Mouse (Mus musculus): ENCODE measurements around the gene Cand2. TPM values are rescaled to one million over a fixed set of nuclear protein-coding genes. Genes with fewer than 3 reads are reported as not detected.

Cand2 gene
- polyA plus RNA-seq, 1 experiment from 2014 or later, result 36.9 TPM

DNA sequence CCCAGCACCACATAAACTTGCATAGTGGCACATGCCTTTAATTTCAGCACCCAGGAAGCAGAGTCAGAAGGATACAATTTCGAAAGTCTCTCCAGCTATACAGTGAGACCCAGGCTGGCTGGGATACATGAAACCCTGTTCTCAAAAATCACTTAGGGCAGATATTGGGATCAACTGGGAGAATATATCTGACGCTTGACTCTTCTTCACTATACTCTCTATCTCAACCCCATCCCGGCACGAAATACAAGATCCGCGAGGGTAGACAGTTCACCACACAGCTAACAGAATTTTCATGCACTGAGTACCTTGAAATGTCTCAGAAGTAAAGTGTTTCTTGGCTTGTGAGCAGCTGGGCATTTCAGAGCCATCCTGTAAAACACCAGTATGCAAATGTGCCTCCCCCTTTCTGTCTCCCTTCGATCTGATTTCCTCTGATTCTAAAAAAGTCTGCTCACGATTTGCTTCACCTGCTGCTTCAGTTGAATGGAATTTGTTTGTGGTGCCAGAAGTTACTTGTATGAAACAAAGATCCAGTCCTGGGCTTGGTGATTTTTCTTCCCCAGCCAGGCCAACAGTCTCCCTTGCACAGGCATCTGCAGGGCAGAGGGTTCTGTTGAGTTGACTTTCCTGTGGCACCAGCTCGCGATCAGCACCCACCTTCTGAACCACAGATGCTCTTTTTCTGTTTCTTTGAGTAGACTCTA lies 74.4 kb downstream of the Cand2 start:
- H3K27me3 ChIP-seq (replicated peaks; ENCODE audit: control insufficient read depth, insufficient read depth, low read length), result no peaks in the 10 kb centered on the region
- H3K27ac ChIP-seq (replicated peaks; ENCODE audit: low read depth, low read length), result no peak overlapping the region
- H3K4me2 ChIP-seq (ENCODE audit: low read depth, low read length), result no peak overlapping the region
- H3K9me3 ChIP-seq (ENCODE audit: control insufficient read depth, low read length), result no peaks in the 10 kb centered on the region
- DNase-seq (ENCODE audit: low spot score) (no peak), ATAC-seq (ENCODE audit: low read depth) (no peak)
- 85% methylated on average over 10 of the region's 10 CpGs for WGBS
- H3K4me1 ChIP-seq (ENCODE audit: control insufficient read depth, insufficient read depth, low read length), result peaks cover 9% of the 10 kb centered on the region
- no peak overlapping the region for H3K4me3 ChIP-seq (ENCODE audit: low read depth, low read length)
- 0 out of 2 replicates have a peak overlapping the region, but pooled peaks have one; percentile 10 for H3K9ac ChIP-seq (ENCODE audit: low read depth, low read length)
- peaks cover 34% of the 10 kb centered on the region for H3K36me3 ChIP-seq (ENCODE audit: control insufficient read depth, insufficient read depth, low read length)

DNA sequence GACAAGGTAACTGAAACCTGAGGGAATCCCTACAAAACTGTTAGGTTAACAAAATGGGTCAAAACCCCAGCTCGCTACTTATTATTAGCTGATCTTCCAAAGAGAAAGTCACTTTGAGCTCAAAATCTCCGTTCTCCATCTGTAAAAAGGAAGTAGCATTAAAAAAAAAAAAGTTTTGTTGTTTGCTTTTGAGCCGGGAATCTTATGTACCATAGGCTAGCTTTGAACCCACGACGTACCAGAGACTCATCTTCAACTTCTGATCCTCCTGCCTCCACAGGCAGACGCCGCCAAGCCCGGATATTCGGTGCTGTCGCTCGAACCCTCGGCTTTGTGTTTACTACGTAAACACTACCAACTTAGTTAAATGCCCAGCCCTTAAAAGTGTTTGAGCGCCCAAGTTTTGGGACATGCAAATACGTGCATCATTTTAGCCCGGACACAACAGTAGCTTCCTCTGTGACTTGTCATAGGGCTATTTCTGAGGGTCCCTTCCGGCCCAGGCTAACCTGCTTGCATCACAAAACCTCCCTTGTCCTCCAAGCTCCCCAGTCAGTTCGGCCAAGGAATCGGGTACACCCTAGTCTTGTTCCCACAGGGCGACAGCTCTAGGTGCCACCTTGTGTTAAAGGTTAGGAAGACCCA lies 78.2 kb downstream of the Cand2 start:
- peak overlapping the region; percentile 73 for H3K9ac ChIP-seq (ENCODE audit: low read depth, low read length)
- H3K9me3 ChIP-seq (ENCODE audit: control insufficient read depth, low read length), result no peaks in the 10 kb centered on the region
- peaks cover 15% of the 10 kb centered on the region for H3K36me3 ChIP-seq (ENCODE audit: control insufficient read depth, insufficient read depth, low read length)
- H3K27me3 ChIP-seq (replicated peaks; ENCODE audit: control insufficient read depth, insufficient read depth, low read length), result no peaks in the 10 kb centered on the region
- H3K4me3 ChIP-seq (ENCODE audit: low read depth, low read length), result peak overlapping the region; percentile 63
- H3K27ac ChIP-seq (replicated peaks; ENCODE audit: low read depth, low read length), result peak overlapping the region; percentile 85
- H3K4me2 ChIP-seq (ENCODE audit: low read depth, low read length), result peak overlapping the region; percentile 76
- no peak for ATAC-seq (ENCODE audit: low read depth)
- DNase-seq (ENCODE audit: low spot score), result no peak
- 5% methylated on average over 20 of the region's 20 CpGs for WGBS
- H3K4me1 ChIP-seq (ENCODE audit: control insufficient read depth, insufficient read depth, low read length), result peaks cover 14% of the 10 kb centered on the region

DNA sequence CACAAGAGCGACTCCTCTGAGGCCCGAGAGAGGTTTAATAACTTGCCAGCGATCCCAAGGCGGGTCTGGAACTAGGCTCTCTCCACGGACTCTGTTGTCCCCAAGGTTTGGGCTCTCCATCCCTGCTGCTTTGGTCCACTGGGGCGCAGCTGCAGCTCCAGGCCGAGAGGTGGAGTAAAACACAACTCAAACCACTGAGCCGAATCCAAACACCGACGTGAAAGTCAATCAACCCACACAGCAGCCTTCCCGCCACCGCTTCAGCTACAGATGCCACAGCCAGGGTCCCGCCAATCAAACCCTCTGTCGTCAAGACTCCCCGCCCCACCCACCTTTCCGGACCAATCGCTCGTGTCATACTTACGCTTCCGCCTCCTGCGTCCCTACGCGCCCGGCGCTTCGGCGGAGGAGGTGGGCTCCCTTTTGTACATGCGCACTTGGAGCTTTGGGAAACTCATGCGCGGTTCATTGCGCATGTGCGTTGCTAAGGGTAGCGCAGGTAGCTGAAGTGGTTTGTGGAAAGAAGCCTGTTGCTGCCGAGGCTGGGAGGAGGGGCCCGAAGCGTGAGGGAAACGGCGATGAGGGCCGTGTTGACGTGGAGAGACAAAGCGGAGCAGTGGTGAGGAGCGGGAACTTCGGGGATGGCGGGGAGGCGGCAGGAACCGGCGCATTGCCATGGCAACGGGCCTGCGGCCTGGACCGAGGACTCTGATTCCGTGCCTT lies 78.9 kb downstream of the Cand2 start, which contains the start of the genes Mbd4 and Ift122:
Gene Mbd4 (minus strand): TSS at position 281 of the 723 bp plus-strand sequence.
Gene Ift122 (plus strand): TSS at position 380 of the 723 bp plus-strand sequence.
- Histone ChIP-seq H3K9me3 (ENCODE audit: control insufficient read depth, low read length) (no peaks in the 10 kb centered on the region), H3K4me1 (ENCODE audit: control insufficient read depth, insufficient read depth, low read length) (peaks cover 14% of the 10 kb centered on the region), H3K4me3 (ENCODE audit: low read depth, low read length) (peak within 1 kb of the TSS; percentile 63), H3K9ac (ENCODE audit: low read depth, low read length) (peak within 1 kb of the TSS; percentile 73), H3K27me3 (replicated peaks; ENCODE audit: control insufficient read depth, insufficient read depth, low read length) (no peaks in the 10 kb centered on the region), H3K36me3 (ENCODE audit: control insufficient read depth, insufficient read depth, low read length) (peaks cover 14% of the 10 kb centered on the region), H3K27ac (replicated peaks; ENCODE audit: low read depth, low read length) (peak within 1 kb of the TSS; percentile 85), H3K4me2 (ENCODE audit: low read depth, low read length) (peak within 1 kb of the TSS; percentile 76)
- WGBS, result under 1% methylated on average over 46 of the region's 51 CpGs
- ATAC-seq (ENCODE audit: low read depth), result peak; percentile 98
- DNase-seq (ENCODE audit: low spot score), result peak; percentile 100

DNA sequence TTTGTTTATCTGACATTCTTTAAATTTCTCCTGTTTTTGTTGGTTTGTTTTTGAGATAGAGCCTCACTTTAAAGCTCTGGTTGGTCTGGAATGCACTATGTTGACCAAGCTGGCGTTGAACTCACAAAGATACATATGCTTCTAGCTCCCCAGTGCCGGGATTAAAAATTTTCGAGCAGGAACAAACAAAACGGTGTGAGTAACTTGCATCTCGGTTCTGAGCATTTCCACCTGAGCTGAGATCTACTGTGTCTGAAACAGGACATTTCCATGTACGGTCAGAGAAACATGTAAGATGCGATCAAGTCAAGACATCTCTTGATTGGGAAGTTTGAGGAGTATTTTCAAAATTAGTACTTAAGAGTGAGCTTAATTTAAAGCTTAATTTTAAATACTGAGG lies 79.6 kb downstream of the Cand2 start:
- Histone ChIP-seq H3K9me3 (ENCODE audit: control insufficient read depth, low read length) (no peaks in the 10 kb centered on the region), H3K27me3 (replicated peaks; ENCODE audit: control insufficient read depth, insufficient read depth, low read length) (no peaks in the 10 kb centered on the region), H3K4me2 (ENCODE audit: low read depth, low read length) (peak overlapping the region; percentile 62), H3K36me3 (ENCODE audit: control insufficient read depth, insufficient read depth, low read length) (peaks cover 7% of the 10 kb centered on the region; the same call in 1 of the 2 replicates), H3K9ac (ENCODE audit: low read depth, low read length) (peak overlapping the region; percentile 66), H3K4me1 (ENCODE audit: control insufficient read depth, insufficient read depth, low read length) (peaks cover 14% of the 10 kb centered on the region), H3K27ac (replicated peaks; ENCODE audit: low read depth, low read length) (peak overlapping the region; percentile 85), H3K4me3 (ENCODE audit: low read depth, low read length) (peak overlapping the region; percentile 63)
- no peak for DNase-seq (ENCODE audit: low spot score)
- ATAC-seq (ENCODE audit: low read depth), result no peak
- 40% methylated on average over 7 of the region's 7 CpGs for WGBS

DNA sequence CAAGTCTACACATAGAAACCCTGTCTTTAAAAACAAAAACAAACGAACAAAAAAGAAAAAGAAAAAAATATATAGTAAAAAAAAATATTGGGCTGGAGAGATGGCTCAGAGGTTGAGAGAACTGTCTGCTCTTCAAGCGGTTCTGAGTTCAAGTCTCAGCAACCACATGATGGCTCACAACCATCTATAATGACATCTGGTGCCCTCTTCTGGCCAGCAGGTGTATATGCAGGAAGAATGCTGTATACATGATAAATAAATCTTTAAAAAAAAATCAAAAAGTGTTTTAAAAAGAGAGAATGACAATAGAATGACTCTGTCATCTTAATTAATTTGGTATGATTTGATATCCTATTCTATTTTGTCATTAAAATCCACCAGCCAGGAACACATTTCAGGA lies 80.1 kb downstream of the Cand2 start:
- H3K9me3 ChIP-seq (ENCODE audit: control insufficient read depth, low read length), result no peaks in the 10 kb centered on the region
- H3K9ac ChIP-seq (ENCODE audit: low read depth, low read length), result no peak overlapping the region
- H3K36me3 ChIP-seq (ENCODE audit: control insufficient read depth, insufficient read depth, low read length), result 0 out of 2 replicates have a peak, but pooled peaks cover 7% of the 10 kb centered on the region
- H3K4me2 ChIP-seq (ENCODE audit: low read depth, low read length), result no peak overlapping the region
- DNase-seq (ENCODE audit: low spot score) (no peak), ATAC-seq (ENCODE audit: low read depth) (no peak)
- no peaks in the 10 kb centered on the region for H3K27me3 ChIP-seq (replicated peaks; ENCODE audit: control insufficient read depth, insufficient read depth, low read length)
- H3K4me1 ChIP-seq (ENCODE audit: control insufficient read depth, insufficient read depth, low read length), result peaks cover 14% of the 10 kb centered on the region
- peak overlapping the region; percentile 85; the same call in 1 of the 2 replicates for H3K27ac ChIP-seq (replicated peaks; ENCODE audit: low read depth, low read length)
- WGBS, result 67% methylated on average over 2 of the region's 2 CpGs
- no peak overlapping the region for H3K4me3 ChIP-seq (ENCODE audit: low read depth, low read length)

Small RNA genes lying within 50 kb of the gene (microRNA-seq; reads per million reads assigned to microRNA genes)
- not detected for gene Mir7660 (ENCODE audit: borderline number of aligned reads)

Other genes starting within 250 kb of the Cand2 start
- gene Tsen2, start 229.9 kb upstream of the Cand2 start, polyA plus RNA-seq (2014; fragmentation: Nextera tagmentation; extraction: Ambion mirVana), result 24.4 and 31.4 TPM in 2 replicates
- 0.78 and 0.92 TPM in 2 replicates for gene Mkrn2os, start 182.0 kb upstream of the Cand2 start, polyA plus RNA-seq (2014; fragmentation: Nextera tagmentation; extraction: Ambion mirVana)
- gene Mkrn2, start 172.6 kb upstream of the Cand2 start, polyA plus RNA-seq (2014; fragmentation: Nextera tagmentation; extraction: Ambion mirVana), result 32.4 and 33.5 TPM in 2 replicates
- gene Raf1, start 97.9 kb upstream of the Cand2 start, polyA plus RNA-seq (2014; fragmentation: Nextera tagmentation; extraction: Ambion mirVana), result 98.6 and 112 TPM in 2 replicates
- 7.5 and 7.8 TPM in 2 replicates for gene Tmem40, start 12.1 kb upstream of the Cand2 start, polyA plus RNA-seq (2014; fragmentation: Nextera tagmentation; extraction: Ambion mirVana)
- 2,245 and 2,432 TPM in 2 replicates for gene Rpl32, start 34.2 kb downstream of the Cand2 start, polyA plus RNA-seq (2014; fragmentation: Nextera tagmentation; extraction: Ambion mirVana)
- 0.79 and 0.89 TPM in 2 replicates for gene Efcab12, start 63.9 kb downstream of the Cand2 start, polyA plus RNA-seq (2014; fragmentation: Nextera tagmentation; extraction: Ambion mirVana)
- 13.3 and 13.4 TPM in 2 replicates for gene Mbd4, start 78.8 kb downstream of the Cand2 start, polyA plus RNA-seq (2014; fragmentation: Nextera tagmentation; extraction: Ambion mirVana)
- gene Ift122, start 78.9 kb downstream of the Cand2 start, polyA plus RNA-seq (2014; fragmentation: Nextera tagmentation; extraction: Ambion mirVana), result 20.4 and 21.8 TPM in 2 replicates
- 0.51 and 1.0 TPM in 2 replicates for gene Rho, start 157.2 kb downstream of the Cand2 start, polyA plus RNA-seq (2014; fragmentation: Nextera tagmentation; extraction: Ambion mirVana)
- gene H1foo, start 170.4 kb downstream of the Cand2 start, polyA plus RNA-seq (2014; fragmentation: Nextera tagmentation; extraction: Ambion mirVana), result not detected in 2 replicates
- gene Plxnd1, start 220.5 kb downstream of the Cand2 start, polyA plus RNA-seq (2014; fragmentation: Nextera tagmentation; extraction: Ambion mirVana), result 45.5 and 46.9 TPM in 2 replicates